Mouse (Mus musculus): ENCODE data around the gene Gpbp1l1.

The Gpbp1l1 gene

DNA sequence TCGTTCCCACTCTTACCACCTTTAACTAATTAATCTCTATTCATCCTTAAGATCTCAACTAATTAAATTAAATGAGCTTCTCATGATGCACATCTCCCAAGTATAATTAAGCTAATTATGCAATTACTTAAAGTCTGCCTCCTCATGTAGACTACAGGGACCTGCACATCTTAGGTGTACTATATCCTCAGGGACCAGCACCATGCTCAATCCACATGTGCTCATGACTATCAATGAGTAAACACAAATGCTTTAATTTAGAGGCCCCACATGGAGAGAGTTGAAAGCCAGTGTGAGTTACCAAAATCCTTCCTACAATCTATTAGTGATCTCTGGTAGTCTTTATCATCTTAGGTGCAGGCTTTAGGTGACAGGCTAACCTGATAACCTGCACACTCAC is 77.7 kb downstream of the Gpbp1l1 start:
- no peak for DNase-seq (ENCODE audit: low spot score)

DNA sequence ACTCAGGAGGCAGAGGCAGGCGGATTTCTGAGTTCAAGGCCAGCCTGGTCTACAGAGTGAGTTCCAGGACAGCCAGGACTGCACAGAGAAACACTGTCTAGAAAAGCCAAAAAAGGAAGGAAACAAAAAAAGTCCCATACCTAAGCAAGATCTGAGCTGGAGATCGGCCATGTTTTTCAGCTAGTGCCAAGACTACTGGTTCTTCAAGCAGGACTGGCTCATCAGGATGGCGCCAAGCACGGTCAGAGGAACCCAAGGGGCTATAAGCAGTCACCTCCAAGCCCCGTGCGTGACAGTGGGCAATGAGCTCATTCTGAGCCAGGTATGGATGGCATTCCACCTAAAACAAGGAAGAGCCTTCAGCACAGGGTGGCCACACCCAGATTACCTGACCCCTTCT is 81.4 kb downstream of the Gpbp1l1 start:
- no peak for DNase-seq (ENCODE audit: low spot score)

DNA sequence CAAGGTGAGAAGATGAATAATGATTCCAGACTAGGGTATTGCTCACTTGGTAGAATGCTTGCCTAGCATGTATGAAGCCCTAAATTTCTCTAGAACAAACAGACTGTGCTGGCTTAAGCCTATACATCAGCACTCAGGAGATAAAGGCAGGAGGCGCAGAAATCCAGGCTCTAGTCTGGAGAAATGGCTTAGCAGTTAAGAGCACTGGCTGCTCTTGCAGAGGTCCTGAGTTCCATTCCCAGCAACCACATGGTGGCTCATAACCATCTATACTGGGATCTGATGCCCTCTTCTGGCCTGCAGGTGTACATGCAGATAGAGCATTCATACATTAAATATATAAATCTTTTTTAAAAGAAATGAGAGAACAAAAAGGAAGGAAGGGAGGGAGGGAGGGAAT is 84.6 kb downstream of the Gpbp1l1 start:
- DNase-seq (ENCODE audit: low spot score) = no peak

Data from ovary, postnatal 10 days (tissue).